Mouse (Mus musculus) spleen, adult 12 weeks (tissue): ENCODE measurements around the gene Git1.
"Not testable (repeated sequence)": the region's sequence is repeated elsewhere in the genome, so short reads cannot be mapped to it uniquely, and the experiment has no call there.

Experiments
- DNase-seq: peaks from one replicate; pipeline ENCODE4 v3.0.0; 2022; ENCODE audit warnings: low spot score

Git1 gene

DNA sequence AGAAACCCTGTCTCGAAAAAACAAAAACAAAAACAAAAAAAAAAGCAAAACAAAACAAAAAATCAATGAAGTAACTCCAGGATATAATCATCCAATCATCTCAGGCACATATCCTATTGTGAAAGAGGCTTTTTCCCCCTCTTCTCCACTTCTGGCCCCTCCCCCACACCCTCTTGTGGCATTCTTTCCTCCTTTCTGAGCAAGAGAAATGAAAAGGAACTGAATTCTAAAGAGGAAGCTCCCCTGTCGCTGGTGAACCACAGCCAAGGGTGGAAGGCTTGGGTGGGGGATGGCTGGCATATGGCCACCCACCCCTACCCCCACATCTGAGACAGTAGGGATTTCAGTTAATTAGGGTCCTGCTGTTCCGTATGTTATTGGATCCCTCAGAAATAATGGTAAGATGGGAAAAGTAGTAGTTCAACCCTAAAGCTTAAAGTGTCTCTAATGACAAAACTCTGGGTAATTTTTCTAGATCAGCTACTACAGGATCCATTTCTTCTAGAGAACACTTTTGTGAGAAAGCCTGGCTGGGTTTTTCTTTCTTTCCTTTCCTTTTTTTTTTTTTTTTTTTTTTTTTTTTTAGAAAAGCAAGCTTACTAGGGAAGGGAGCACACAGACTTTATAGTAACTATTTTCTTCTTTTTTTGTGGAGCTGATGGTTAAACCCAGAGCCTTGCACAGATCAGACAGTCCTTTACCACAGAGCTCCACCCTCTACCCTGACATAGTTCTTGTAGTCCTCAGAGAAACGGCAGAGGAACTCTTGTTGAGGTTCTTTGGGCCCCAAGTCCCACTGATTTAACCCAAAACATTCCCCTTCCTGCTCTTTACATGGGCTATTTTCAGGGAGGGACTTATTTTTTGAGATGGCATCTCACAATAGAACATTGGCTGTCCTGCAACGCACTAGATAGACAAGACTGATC, 27.5 kb downstream of the Git1 start:
- no peak for DNase-seq

GRCm38 (mm10) chr11:77525804-77526486, 32.6 kb downstream of the Git1 start:
- no peak for DNase-seq

DNA sequence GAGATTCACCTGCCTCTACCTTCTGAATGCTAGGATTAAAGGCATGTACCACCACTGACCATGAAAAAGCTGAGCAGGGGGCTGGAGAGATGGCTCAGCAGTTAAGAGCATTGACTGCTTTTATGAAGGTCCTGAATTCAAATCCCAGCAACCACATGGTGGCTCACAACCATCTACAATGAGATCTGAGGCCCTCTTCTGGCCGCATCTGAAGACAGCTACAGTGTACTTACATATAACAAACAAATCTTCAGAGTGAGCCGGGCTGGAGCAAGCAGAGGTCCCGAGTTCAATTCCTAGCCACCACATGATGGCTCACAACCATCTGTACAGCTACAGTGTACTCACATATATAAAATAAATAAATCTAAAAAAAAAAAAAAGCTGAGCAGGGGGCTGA, 35.1 kb downstream of the Git1 start:
- DNase-seq, result not testable (repeated sequence)

- no peak for DNase-seq
These were observed 36.3 kb downstream of the Git1 start for GRCm38 (mm10) chr11:77529644-77530043.

GRCm38 (mm10) chr11:77530862-77531261, 37.5 kb downstream of the Git1 start:
- DNase-seq, result no peak

DNA sequence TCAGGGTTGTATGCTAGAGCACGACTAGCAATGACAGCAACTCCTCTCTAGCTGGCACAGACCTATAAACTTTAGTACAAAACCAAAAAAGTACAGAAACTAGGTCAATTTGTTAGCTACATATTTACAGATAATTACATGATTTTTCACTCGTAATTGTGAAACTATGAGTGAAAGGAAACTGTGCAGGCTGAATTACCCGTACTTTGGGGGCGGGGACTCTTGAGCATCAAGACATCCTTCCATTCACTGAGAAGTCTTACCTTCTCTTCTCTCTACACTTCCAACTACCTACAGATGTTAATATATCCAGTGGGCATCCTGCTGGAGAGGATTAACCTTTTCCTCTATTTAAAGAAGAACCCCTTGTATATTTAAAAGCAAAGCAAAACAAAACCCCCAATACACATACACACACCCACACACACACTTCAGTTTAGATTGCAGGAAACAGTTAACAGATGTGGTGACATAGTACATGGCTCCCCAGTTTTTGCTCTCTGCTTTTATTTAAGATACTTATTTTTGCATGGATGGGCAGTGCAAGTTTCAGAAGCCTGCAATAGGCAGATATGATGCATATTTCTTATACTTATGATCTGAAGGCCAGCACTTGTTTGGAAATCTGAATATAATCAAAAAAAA, 39.0 kb downstream of the Git1 start:
- no peak for DNase-seq

DNA sequence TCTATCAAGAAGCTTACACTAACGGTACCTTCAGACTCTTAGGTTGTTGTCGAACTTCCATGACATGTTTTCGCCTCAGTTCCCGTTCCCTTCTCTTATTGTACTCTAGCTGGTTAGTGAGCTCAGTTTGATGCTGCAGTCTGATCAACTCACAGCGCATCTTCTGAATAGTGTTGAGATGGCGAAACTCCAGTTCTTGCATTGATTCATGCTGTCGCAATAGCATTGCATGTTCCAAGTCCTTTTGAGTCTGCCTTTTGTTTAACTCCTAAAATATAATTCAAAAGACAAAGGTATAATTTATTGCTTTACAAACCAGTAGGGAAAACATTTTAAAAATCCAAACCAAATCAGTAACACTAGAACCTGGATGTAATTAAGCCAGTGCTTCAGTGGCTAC, 51.9 kb downstream of the Git1 start:
- DNase-seq, result no peak
